Mouse (Mus musculus) hindbrain, embryonic 14.5 days (tissue): ENCODE results near the gene Fbxl17. TPM values are rescaled to one million over a fixed set of nuclear protein-coding genes. Genes with fewer than 3 reads are reported as not detected.

ENCODE experiments used
- ATAC-seq: fragments of 200-750 bp; cut with Nextera tagmentation; 2 replicates; pipeline ENCODE4 v1.8.0; 2017; ENCODE audit warnings: moderate number of reproducible peaks, mild to moderate bottlenecking, moderate TSS enrichment, moderate library complexity; ENCODE audit not compliant: low FRiP score
- DNase-seq: peaks from one replicate; pipeline ENCODE4 v3.0.0-alpha.2; 2015; ENCODE audit warnings: low spot score
- H3K27ac ChIP-seq: fragments of 300-500 bp; sonication (generic); 2 replicates; pipeline ENCODE4 v1.5.1; 2014; ENCODE audit warnings: mild to moderate bottlenecking, moderate library complexity
- H3K27me3 ChIP-seq: fragments of 300-500 bp; sonication (generic); 2 replicates; pipeline ENCODE4 v1.6.1; 2014; ENCODE audit warnings: mild to moderate bottlenecking, low read length, mixed read lengths; ENCODE audit not compliant: control insufficient read depth, insufficient read depth
- H3K36me3 ChIP-seq: fragments of 300-500 bp; sonication (generic); replicated peaks from 2 replicates; pipeline ENCODE4 v1.6.1; 2014; ENCODE audit not compliant: control insufficient read depth, insufficient read depth
- H3K4me1 ChIP-seq: fragments of 300-500 bp; sonication (generic); replicated peaks from 2 replicates; pipeline ENCODE4 v1.6.1; 2014; ENCODE audit warnings: antibody characterized with exemption, low read length, mixed read lengths; ENCODE audit not compliant: control insufficient read depth, insufficient read depth
- H3K4me2 ChIP-seq: fragments of 300-500 bp; sonication (generic); replicated peaks from 2 replicates; pipeline ENCODE4 v1.6.1; 2014; ENCODE audit warnings: mild to moderate bottlenecking, moderate library complexity
- H3K4me3 ChIP-seq: fragments of 300-500 bp; sonication (generic); replicated peaks from 2 replicates; pipeline ENCODE4 v1.5.1; 2014; ENCODE audit warnings: mild to moderate bottlenecking, low read length
- H3K9ac ChIP-seq: fragments of 300-500 bp; sonication (generic); 2 replicates; pipeline ENCODE4 v1.6.1; 2014
- H3K9me3 ChIP-seq: fragments of 300-500 bp; sonication (generic); 2 replicates; pipeline ENCODE4 v1.6.1; 2016; ENCODE audit warnings: low read length; ENCODE audit not compliant: control insufficient read depth
- WGBS: fragments of 180-500 bp; shearing (Covaris S2); extraction: QIAGEN DNeasy Blood & Tissue Kit; methylation state at CpG from one replicate; pipeline ENCODE4 v1.1.7; 2014; 5-methylcytosine and 5-hydroxymethylcytosine counted together
- polyA plus RNA-seq: library from polyadenylated mRNA; unstranded; fragments of >200 nt; fragmentation: Nextera tagmentation; extraction: Ambion mirVana; gene quantifications from 2 replicates; pipeline ENCODE4 v1.2.1, GENCODE M21; 2014

Gene Fbxl17
- polyA plus RNA-seq, 1 experiment from 2014 or later, result 14.5 TPM

GRCm38 (mm10) chr17:63498717-63499635 is 841 bp downstream of the Fbxl17 start:
- peak; percentile 37 for DNase-seq
- Histone ChIP-seq H3K27me3 (no peaks in the 10 kb centered on the region), H3K9ac (peak overlapping the region; percentile 99), H3K4me3 (peak overlapping the region; percentile 96), H3K4me2 (peak overlapping the region; percentile 68), H3K27ac (peak overlapping the region; percentile 99), H3K36me3 (no peaks in the 10 kb centered on the region), H3K4me1 (peaks cover 53% of the 10 kb centered on the region), H3K9me3 (no peaks in the 10 kb centered on the region)
- under 1% methylated on average over 64 of the region's 90 CpGs for WGBS
- ATAC-seq, result peak; percentile 78

- DNase-seq (no peak), ATAC-seq (no peak)
- H3K27ac ChIP-seq, result peak overlapping the region; percentile 99; the same call in 1 of the 2 replicates
- peak overlapping the region; percentile 68 for H3K4me2 ChIP-seq
- peak overlapping the region; percentile 99 for H3K9ac ChIP-seq
- no peaks in the 10 kb centered on the region for H3K27me3 ChIP-seq
- peak overlapping the region; percentile 96 for H3K4me3 ChIP-seq
- H3K36me3 ChIP-seq, result no peaks in the 10 kb centered on the region
- no peaks in the 10 kb centered on the region for H3K9me3 ChIP-seq
- H3K4me1 ChIP-seq, result peaks cover 58% of the 10 kb centered on the region
- WGBS, result 20% methylated on average over 6 of the region's 6 CpGs
These were observed 1.6 kb downstream of the Fbxl17 start for GRCm38 (mm10) chr17:63498182-63498716.

GRCm38 (mm10) chr17:63497206-63497731 is 2.5 kb downstream of the Fbxl17 start:
- Histone ChIP-seq H3K4me1 (peaks cover 65% of the 10 kb centered on the region), H3K4me3 (no peak overlapping the region)
- WGBS, result 88% methylated on average over 6 of the region's 6 CpGs

GRCm38 (mm10) chr17:63496153-63496552 is 3.7 kb downstream of the Fbxl17 start:
- WGBS, result 57% methylated on average over 5 of the region's 5 CpGs
- 0 out of 2 replicates have a peak overlapping the region, but pooled peaks have one; percentile 15 for H3K27ac ChIP-seq

More at GRCm38 (mm10) chr17:63497206-63497731, 2.5 kb downstream of the Fbxl17 start:
- Histone ChIP-seq H3K27me3 (no peaks in the 10 kb centered on the region), H3K4me2 (peak overlapping the region; percentile 68), H3K36me3 (no peaks in the 10 kb centered on the region), H3K27ac (no peak overlapping the region), H3K9ac (no peak overlapping the region), H3K9me3 (no peaks in the 10 kb centered on the region)
- DNase-seq (no peak), ATAC-seq (no peak)

GRCm38 (mm10) chr17:63493876-63494580 is 5.8 kb downstream of the Fbxl17 start:
- H3K27ac ChIP-seq, result no peak overlapping the region
- WGBS, result 53% methylated on average over 7 of the region's 7 CpGs
- H3K9ac ChIP-seq, result no peak overlapping the region
- no peaks in the 10 kb centered on the region for H3K9me3 ChIP-seq
- H3K4me3 ChIP-seq, result no peak overlapping the region
- H3K27me3 ChIP-seq, result no peaks in the 10 kb centered on the region
- DNase-seq (no peak), ATAC-seq (no peak)
- H3K4me2 ChIP-seq, result no peak overlapping the region
- H3K4me1 ChIP-seq, result peaks cover 62% of the 10 kb centered on the region
- peaks cover 9% of the 10 kb centered on the region for H3K36me3 ChIP-seq

More at GRCm38 (mm10) chr17:63496153-63496552, 3.7 kb downstream of the Fbxl17 start:
- Histone ChIP-seq H3K4me2 (peak overlapping the region; percentile 68), H3K27me3 (no peaks in the 10 kb centered on the region), H3K9ac (no peak overlapping the region), H3K9me3 (no peaks in the 10 kb centered on the region), H3K36me3 (no peaks in the 10 kb centered on the region), H3K4me3 (no peak overlapping the region), H3K4me1 (peaks cover 69% of the 10 kb centered on the region)
- ATAC-seq (no peak), DNase-seq (no peak)

GRCm38 (mm10) chr17:63493274-63493673 is 6.5 kb downstream of the Fbxl17 start:
- peaks cover 11% of the 10 kb centered on the region for H3K36me3 ChIP-seq
- H3K4me3 ChIP-seq, result no peak overlapping the region
- H3K27ac ChIP-seq, result no peak overlapping the region
- H3K4me1 ChIP-seq, result peaks cover 59% of the 10 kb centered on the region
- H3K9me3 ChIP-seq, result no peaks in the 10 kb centered on the region
- DNase-seq (no peak), ATAC-seq (no peak)
- 40% methylated on average over 5 of the region's 5 CpGs for WGBS
- H3K9ac ChIP-seq, result no peak overlapping the region
- no peak overlapping the region for H3K4me2 ChIP-seq
- no peaks in the 10 kb centered on the region for H3K27me3 ChIP-seq

GRCm38 (mm10) chr17:63492665-63493273 is 7.0 kb downstream of the Fbxl17 start:
- no peak for ATAC-seq
- no peak overlapping the region for H3K4me3 ChIP-seq
- WGBS, result 78% methylated on average over 8 of the region's 8 CpGs
- no peak overlapping the region for H3K4me2 ChIP-seq
- peaks cover 54% of the 10 kb centered on the region for H3K4me1 ChIP-seq
- H3K36me3 ChIP-seq, result peaks cover 11% of the 10 kb centered on the region
- no peak for DNase-seq
- H3K27me3 ChIP-seq, result no peaks in the 10 kb centered on the region
- no peak overlapping the region for H3K27ac ChIP-seq
- H3K9me3 ChIP-seq, result no peaks in the 10 kb centered on the region
- H3K9ac ChIP-seq, result no peak overlapping the region

- Histone ChIP-seq H3K36me3 (peaks cover 17% of the 10 kb centered on the region), H3K27ac (no peak overlapping the region), H3K9me3 (no peaks in the 10 kb centered on the region), H3K4me1 (peaks cover 23% of the 10 kb centered on the region), H3K4me3 (no peak overlapping the region), H3K9ac (no peak overlapping the region), H3K27me3 (no peaks in the 10 kb centered on the region), H3K4me2 (no peak overlapping the region)
- 87% methylated on average over 4 of the region's 4 CpGs for WGBS
- no peak for DNase-seq
- no peak for ATAC-seq
These were observed 10.3 kb downstream of the Fbxl17 start for GRCm38 (mm10) chr17:63489525-63489924.
